Mouse (Mus musculus): ENCODE measurements around the gene Ptcd3. TPM values are rescaled to one million over a fixed set of nuclear protein-coding genes. Genes with fewer than 3 reads are reported as not detected.
A peak's percentile ranks its signal among the peaks of the same experiment; 100 is the strongest.

The Ptcd3 gene
- polyA plus RNA-seq, 1 experiment from 2014 or later = 151 TPM

GRCm38 (mm10) chr6:71840597-71841290, 67.8 kb downstream of the Ptcd3 start:
- Histone ChIP-seq H3K9ac (ENCODE audit: low read depth, low read length) (no peak overlapping the region), H3K4me2 (peak overlapping the region; percentile 19; the same call in 1 of the 2 replicates), H3K4me3 (ENCODE audit: low read depth, low read length) (no peak overlapping the region), H3K36me3 (ENCODE audit: control insufficient read depth, insufficient read depth, low read length) (peaks cover 5% of the 10 kb centered on the region; the same call in 1 of the 2 replicates), H3K4me1 (replicated peaks; ENCODE audit: control insufficient read depth, insufficient read depth, low read length) (peaks cover 9% of the 10 kb centered on the region), H3K9me3 (ENCODE audit: control insufficient read depth, low read length) (no peaks in the 10 kb centered on the region), H3K27ac (ENCODE audit: low read depth, low read length) (no peak overlapping the region), H3K27me3 (replicated peaks; ENCODE audit: control insufficient read depth, insufficient read depth, low read length) (no peaks in the 10 kb centered on the region)
- 86% methylated on average over 1 of the region's 1 CpGs for WGBS
- peak; percentile 57; the same call in 1 of the 2 replicates for ATAC-seq (replicated peaks; ENCODE audit: low FRiP score)
- DNase-seq (ENCODE audit: low spot score) = no peak

DNA sequence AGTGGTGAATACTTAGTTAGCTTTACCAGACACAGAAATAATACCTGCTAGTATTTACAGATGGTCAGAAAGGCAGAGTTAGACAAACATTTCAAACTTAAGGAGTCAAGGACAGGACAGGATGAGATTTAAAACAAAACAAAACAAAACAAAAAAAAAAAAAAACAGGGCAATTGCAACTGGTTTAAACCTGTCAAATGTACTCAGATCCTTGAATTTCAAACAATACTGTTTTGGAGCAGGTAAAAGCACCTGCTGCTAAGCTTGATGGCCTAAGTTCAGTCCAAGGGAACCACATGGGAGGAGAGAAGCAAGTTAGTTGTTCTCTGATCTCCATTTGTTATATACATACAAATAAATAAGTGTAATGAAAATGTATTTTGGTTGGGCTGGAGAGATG, 68.7 kb downstream of the Ptcd3 start:
- Histone ChIP-seq H3K9me3 (ENCODE audit: control insufficient read depth, low read length) (no peaks in the 10 kb centered on the region), H3K36me3 (ENCODE audit: control insufficient read depth, insufficient read depth, low read length) (peaks cover 6% of the 10 kb centered on the region; the same call in 1 of the 2 replicates), H3K9ac (ENCODE audit: low read depth, low read length) (no peak overlapping the region), H3K4me1 (replicated peaks; ENCODE audit: control insufficient read depth, insufficient read depth, low read length) (peaks cover 9% of the 10 kb centered on the region), H3K27me3 (replicated peaks; ENCODE audit: control insufficient read depth, insufficient read depth, low read length) (no peaks in the 10 kb centered on the region), H3K4me2 (no peak overlapping the region), H3K27ac (ENCODE audit: low read depth, low read length) (no peak overlapping the region), H3K4me3 (ENCODE audit: low read depth, low read length) (no peak overlapping the region)
- ATAC-seq (replicated peaks; ENCODE audit: low FRiP score) (no peak), DNase-seq (ENCODE audit: low spot score) (no peak)

DNA sequence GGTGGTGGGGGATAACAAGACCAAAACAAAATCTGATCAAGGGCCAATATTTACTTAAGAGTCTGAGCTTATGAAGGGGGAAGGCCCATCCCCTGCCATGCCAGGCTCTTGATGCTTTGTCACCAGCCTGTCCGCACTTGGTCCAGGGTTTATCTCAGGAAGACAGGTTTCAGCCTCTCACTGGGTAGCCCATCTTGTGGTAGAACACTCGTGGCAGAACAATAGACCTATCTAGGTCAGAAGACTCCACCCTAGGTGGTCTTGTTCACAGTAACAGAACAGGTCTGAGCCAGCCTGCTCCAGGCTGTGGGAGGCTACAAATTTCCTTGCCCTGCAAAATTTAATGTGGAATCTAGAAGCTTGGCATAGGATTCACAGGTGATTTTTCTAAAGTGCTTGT, 71.7 kb downstream of the Ptcd3 start:
- peaks cover 9% of the 10 kb centered on the region; the same call in 1 of the 2 replicates for H3K36me3 ChIP-seq (ENCODE audit: control insufficient read depth, insufficient read depth, low read length)
- ATAC-seq (replicated peaks; ENCODE audit: low FRiP score) = peak; percentile 58
- DNase-seq (ENCODE audit: low spot score) = no peak
- H3K4me2 ChIP-seq = no peak overlapping the region
- H3K27ac ChIP-seq (ENCODE audit: low read depth, low read length) = no peak overlapping the region
- H3K4me3 ChIP-seq (ENCODE audit: low read depth, low read length) = no peak overlapping the region
- WGBS = 39% methylated on average over 2 of the region's 2 CpGs
- H3K4me1 ChIP-seq (replicated peaks; ENCODE audit: control insufficient read depth, insufficient read depth, low read length) = peaks cover 17% of the 10 kb centered on the region
- H3K27me3 ChIP-seq (replicated peaks; ENCODE audit: control insufficient read depth, insufficient read depth, low read length) = no peaks in the 10 kb centered on the region
- no peaks in the 10 kb centered on the region for H3K9me3 ChIP-seq (ENCODE audit: control insufficient read depth, low read length)
- no peak overlapping the region for H3K9ac ChIP-seq (ENCODE audit: low read depth, low read length)

DNA sequence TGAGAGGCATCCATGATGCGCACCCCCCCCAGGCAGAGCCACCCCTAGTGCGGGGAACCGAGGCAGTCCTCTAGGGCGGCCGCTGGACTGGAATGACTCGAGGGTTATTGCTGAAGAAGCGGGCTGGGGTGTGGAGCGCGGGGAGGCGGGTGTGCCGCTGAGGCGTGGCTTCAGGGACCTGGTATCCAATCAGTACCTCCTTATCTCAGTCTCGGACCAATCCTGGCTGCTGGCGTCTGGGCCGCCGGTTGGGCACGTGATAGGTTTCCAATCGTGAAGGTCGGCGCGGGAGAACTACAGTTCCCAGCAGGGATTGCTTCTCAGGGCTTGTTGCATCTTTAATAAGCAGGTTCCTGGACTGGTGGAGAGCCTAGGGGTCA, 77.0 kb downstream of the Ptcd3 start:
- WGBS = under 1% methylated on average over 21 of the region's 21 CpGs
- peak overlapping the region; percentile 99 for H3K9ac ChIP-seq (ENCODE audit: low read depth, low read length)
- H3K27me3 ChIP-seq (replicated peaks; ENCODE audit: control insufficient read depth, insufficient read depth, low read length) = no peaks in the 10 kb centered on the region
- peak; percentile 88 for DNase-seq (ENCODE audit: low spot score)
- H3K27ac ChIP-seq (ENCODE audit: low read depth, low read length) = peak overlapping the region; percentile 98
- peaks cover 18% of the 10 kb centered on the region for H3K4me1 ChIP-seq (replicated peaks; ENCODE audit: control insufficient read depth, insufficient read depth, low read length)
- ATAC-seq (replicated peaks; ENCODE audit: low FRiP score) = peak; percentile 98
- peak overlapping the region; percentile 99 for H3K4me3 ChIP-seq (ENCODE audit: low read depth, low read length)
- H3K9me3 ChIP-seq (ENCODE audit: control insufficient read depth, low read length) = no peaks in the 10 kb centered on the region
- H3K4me2 ChIP-seq = peak overlapping the region; percentile 66
- H3K36me3 ChIP-seq (ENCODE audit: control insufficient read depth, insufficient read depth, low read length) = peaks cover 7% of the 10 kb centered on the region; the same call in 1 of the 2 replicates

GRCm38 (mm10) chr6:71830690-71831580, 77.6 kb downstream of the Ptcd3 start, which contains the start of gene Immt:
TSS of gene Immt (plus strand) at chr6:71831331.
- peaks cover 12% of the 10 kb centered on the region; the same call in 1 of the 2 replicates for H3K4me1 ChIP-seq (replicated peaks; ENCODE audit: control insufficient read depth, insufficient read depth, low read length)
- H3K9me3 ChIP-seq (ENCODE audit: control insufficient read depth, low read length) = no peaks in the 10 kb centered on the region
- H3K36me3 ChIP-seq (ENCODE audit: control insufficient read depth, insufficient read depth, low read length) = peaks cover 5% of the 10 kb centered on the region; the same call in 1 of the 2 replicates
- DNase-seq (ENCODE audit: low spot score) (peak; percentile 93), ATAC-seq (replicated peaks; ENCODE audit: low FRiP score) (peak; percentile 98)
- WGBS = under 1% methylated on average over 64 of the region's 64 CpGs
- H3K9ac ChIP-seq (ENCODE audit: low read depth, low read length) = peak within 1 kb of the TSS; percentile 99
- no peaks in the 10 kb centered on the region for H3K27me3 ChIP-seq (replicated peaks; ENCODE audit: control insufficient read depth, insufficient read depth, low read length)
- peak within 1 kb of the TSS; percentile 98 for H3K27ac ChIP-seq (ENCODE audit: low read depth, low read length)
- peak within 1 kb of the TSS; percentile 99 for H3K4me3 ChIP-seq (ENCODE audit: low read depth, low read length)
- peak within 1 kb of the TSS; percentile 66 for H3K4me2 ChIP-seq

Other genes with a start within 250 kb of the Ptcd3 start
- gene Reep1, start 201.2 kb downstream of the Ptcd3 start, polyA plus RNA-seq (2014; fragmentation: Nextera tagmentation; extraction: Ambion mirVana) = 11.1 and 12.2 TPM in 2 replicates
- gene Mrpl35, start 81.8 kb downstream of the Ptcd3 start, polyA plus RNA-seq (2014; fragmentation: Nextera tagmentation; extraction: Ambion mirVana) = 110 and 111 TPM in 2 replicates
- 222 and 247 TPM in 2 replicates for gene Immt, start 77.4 kb downstream of the Ptcd3 start, polyA plus RNA-seq (2014; fragmentation: Nextera tagmentation; extraction: Ambion mirVana)
- 45.7 and 52.4 TPM in 2 replicates for gene Polr1a, start 303 bp upstream of the Ptcd3 start, polyA plus RNA-seq (2014; fragmentation: Nextera tagmentation; extraction: Ambion mirVana)
- 109 and 114 TPM in 2 replicates for gene St3gal5, start 188.8 kb upstream of the Ptcd3 start, polyA plus RNA-seq (2014; fragmentation: Nextera tagmentation; extraction: Ambion mirVana)

Data from liver, embryonic 11.5 days (tissue).